Mouse (Mus musculus): ENCODE results near the gene Peg10. TPM values are rescaled to one million over a fixed set of nuclear protein-coding genes. Genes with fewer than 3 reads are reported as not detected.

Peg10 gene
- 9.9 and 22.5 TPM in 2 replicates for polyA plus RNA-seq (2015; fragmentation: Nextera tagmentation; extraction: Ambion mirVana)

DNA sequence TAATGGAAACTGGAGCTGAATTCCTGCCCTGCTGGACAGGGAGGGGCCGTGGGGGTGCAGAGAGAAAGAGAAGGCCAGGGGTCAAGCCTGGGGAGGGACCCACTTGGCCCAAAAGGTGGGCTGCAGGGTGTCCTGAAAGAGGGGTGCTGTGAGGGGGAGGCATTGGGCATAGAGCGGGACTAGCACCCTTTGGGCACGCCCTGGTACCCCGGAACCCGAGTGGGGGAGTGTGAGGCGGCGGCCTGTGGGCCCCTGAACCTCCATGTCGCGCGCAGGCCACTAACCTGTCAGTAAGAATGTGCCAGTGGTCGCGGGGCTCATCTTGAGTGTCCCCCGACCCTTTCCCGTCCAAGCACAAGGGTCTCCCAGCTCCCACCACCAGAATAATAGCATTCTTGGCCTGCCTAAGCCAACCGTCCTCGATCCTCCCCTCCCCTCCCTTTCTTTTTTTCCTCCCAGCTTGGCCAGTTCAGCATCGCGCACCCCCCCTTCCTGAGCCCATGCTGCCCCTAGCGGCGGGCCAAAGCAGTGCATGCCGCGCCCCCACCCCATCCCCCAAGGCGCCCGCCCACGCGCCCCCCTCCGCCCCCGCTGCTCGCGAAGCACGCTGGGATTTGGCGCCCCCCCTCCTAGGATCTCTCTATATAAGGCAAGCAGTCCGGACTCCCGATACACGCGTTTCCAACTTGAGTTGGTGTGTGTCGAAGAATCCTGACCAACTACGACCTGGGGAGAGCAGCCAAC is at the start of gene Peg10, which contains the start of gene Sgce:
Gene Peg10, plus strand, starts transcription at position 611 of the 744 bp plus-strand sequence.
Gene Sgce, minus strand, starts transcription at position 512 of the 744 bp plus-strand sequence.

Other genes starting within 250 kb of the Peg10 start
- gene Col1a2, start 242.5 kb upstream of the Peg10 start, polyA plus RNA-seq (2015; fragmentation: Nextera tagmentation; extraction: Ambion mirVana), result 425 and 541 TPM in 2 replicates
- gene Casd1, start 146.5 kb upstream of the Peg10 start, polyA plus RNA-seq (2015; fragmentation: Nextera tagmentation; extraction: Ambion mirVana), result 23.5 and 28.0 TPM in 2 replicates
- 107 and 118 TPM in 2 replicates for gene Sgce, start 99 bp upstream of the Peg10 start, polyA plus RNA-seq (2015; fragmentation: Nextera tagmentation; extraction: Ambion mirVana)
- 9.3 and 16.1 TPM in 2 replicates for gene Ppp1r9a, start 155.6 kb downstream of the Peg10 start, polyA plus RNA-seq (2015; fragmentation: Nextera tagmentation; extraction: Ambion mirVana)